Mouse (Mus musculus): Measurements from ENCODE around the gene Tdpoz5.
"Not testable (repeated sequence)": the region's sequence is repeated elsewhere in the genome, so short reads cannot be mapped to it uniquely, and the experiment has no call there.

Tdpoz5 gene

GRCm38 (mm10) chr3:93961214-93961613 lies at the start of gene Tdpoz5:
TSS of gene Tdpoz5 (minus strand) at chr3:93961314.
- DNase-seq: not testable (repeated sequence)

GRCm38 (mm10) chr3:93968938-93969337 lies 7.8 kb upstream of the Tdpoz5 start:
- not testable (repeated sequence) for DNase-seq

- not testable (repeated sequence) for DNase-seq
These were observed 17.7 kb downstream of the Tdpoz5 start, which contains the start of gene Gm9117 for GRCm38 (mm10) chr3:93943443-93943842. TSS of gene Gm9117 (minus strand) at chr3:93943543.

GRCm38 (mm10) chr3:93938386-93938785 lies 22.7 kb downstream of the Tdpoz5 start:
- not testable (repeated sequence) for DNase-seq

All from liver (tissue).